Mouse (Mus musculus): ENCODE measurements at regions not wholly inside any gene's neighbourhood (a gene's known extent, or its start where the extent isn't known, plus 50 kb on each side); places are given as distances from the start of the nearest gene placed in this dataset.

- TF ChIP-seq CTCF (IDR thresholded peaks at IDR 0.05; ENCODE audit: low read depth) (no peak), EP300 (IDR thresholded peaks at IDR 0.05; ENCODE audit: low read depth) (no peak)
Measured at GRCm38 (mm10) chr1:167951717-167952116, 262.7 kb downstream of the Lmx1a start.
